Mouse (Mus musculus): ENCODE results near the gene Agbl5. TPM values are rescaled to one million over a fixed set of nuclear protein-coding genes. Genes with fewer than 3 reads are reported as not detected.

The Agbl5 gene
- polyA plus RNA-seq, 2 experiments = 27.7 to 61.9 TPM

- no peak for TF ChIP-seq POLR2A (IDR thresholded peaks at IDR 0.05; ENCODE audit: borderline replicate concordance, extremely low read depth, insufficient read depth, insufficient read length)
- 91% methylated on average over 6 of the region's 6 CpGs for whole genome bisulfite sequencing
- H3K4me2 ChIP-seq (replicated peaks; ENCODE audit: low read depth, low read length, severe bottlenecking) = no peak overlapping the region
- no peaks in the 10 kb centered on the region for H3K9me3 ChIP-seq (ENCODE audit: control insufficient read depth, low read length)
- H3K36me3 ChIP-seq (ENCODE audit: control insufficient read depth, insufficient read depth, low read length) = peaks cover 58% of the 10 kb centered on the region
- DNase-seq (ENCODE audit: low spot score) (no peak), ATAC-seq (ENCODE audit: low FRiP score, low read depth) (no peak)
- H3K27me3 ChIP-seq (ENCODE audit: control insufficient read depth, insufficient read depth, low read length) = no peaks in the 10 kb centered on the region
- no peak overlapping the region for H3K27ac ChIP-seq (replicated peaks; ENCODE audit: low read depth, low read length)
- H3K4me1 ChIP-seq (ENCODE audit: control insufficient read depth, insufficient read depth, low read length) = peaks cover 21% of the 10 kb centered on the region
- no peak overlapping the region for H3K4me3 ChIP-seq (replicated peaks; ENCODE audit: low read length)
- H3K9ac ChIP-seq (ENCODE audit: low read depth, low read length, severe bottlenecking) = no peak overlapping the region
Observed at GRCm38 (mm10) chr5:30955751-30956150, 67.3 kb downstream of the Agbl5 start.

Other genes with a start within 250 kb of the Agbl5 start
- 35.4 and 53.6 TPM in 2 replicates for gene Slc35f6, start 240.8 kb upstream of the Agbl5 start, polyA plus RNA-seq (2012; rRNA removed)
- 28.2 and 32.0 TPM in 2 replicates for gene Slc35f6, start 240.8 kb upstream of the Agbl5 start, polyA plus RNA-seq (2014; fragmentation: Nextera tagmentation; extraction: Ambion mirVana)
- 206 and 228 TPM in 2 replicates for gene Cenpa, start 221.9 kb upstream of the Agbl5 start, polyA plus RNA-seq (2012; rRNA removed)
- gene Cenpa, start 221.9 kb upstream of the Agbl5 start, polyA plus RNA-seq (2014; fragmentation: Nextera tagmentation; extraction: Ambion mirVana) = 272 and 276 TPM in 2 replicates
- gene Dpysl5, start 177.1 kb upstream of the Agbl5 start, polyA plus RNA-seq (2012; rRNA removed) = 9.2 and 9.9 TPM in 2 replicates
- gene Dpysl5, start 177.1 kb upstream of the Agbl5 start, polyA plus RNA-seq (2014; fragmentation: Nextera tagmentation; extraction: Ambion mirVana) = 4.6 and 5.8 TPM in 2 replicates
- gene Mapre3, start 74.1 kb upstream of the Agbl5 start, polyA plus RNA-seq (2012; rRNA removed) = 64.7 and 76.0 TPM in 2 replicates
- gene Mapre3, start 74.1 kb upstream of the Agbl5 start, polyA plus RNA-seq (2014; fragmentation: Nextera tagmentation; extraction: Ambion mirVana) = 28.2 and 30.0 TPM in 2 replicates
- 115 and 152 TPM in 2 replicates for gene Tmem214, start 20.7 kb upstream of the Agbl5 start, polyA plus RNA-seq (2012; rRNA removed)
- gene Tmem214, start 20.7 kb upstream of the Agbl5 start, polyA plus RNA-seq (2014; fragmentation: Nextera tagmentation; extraction: Ambion mirVana) = 80.7 and 81.8 TPM in 2 replicates
- 364 and 388 TPM in 2 replicates for gene Ost4, start 19.1 kb downstream of the Agbl5 start, polyA plus RNA-seq (2012; rRNA removed)
- 502 and 567 TPM in 2 replicates for gene Ost4, start 19.1 kb downstream of the Agbl5 start, polyA plus RNA-seq (2014; fragmentation: Nextera tagmentation; extraction: Ambion mirVana)
- 222 and 268 TPM in 2 replicates for gene Emilin1, start 24.7 kb downstream of the Agbl5 start, polyA plus RNA-seq (2012; rRNA removed)
- 191 and 204 TPM in 2 replicates for gene Emilin1, start 24.7 kb downstream of the Agbl5 start, polyA plus RNA-seq (2014; fragmentation: Nextera tagmentation; extraction: Ambion mirVana)
- gene Khk, start 32.7 kb downstream of the Agbl5 start, polyA plus RNA-seq (2012; rRNA removed) = 29.5 and 37.8 TPM in 2 replicates
- gene Khk, start 32.7 kb downstream of the Agbl5 start, polyA plus RNA-seq (2014; fragmentation: Nextera tagmentation; extraction: Ambion mirVana) = 29.7 and 31.3 TPM in 2 replicates
- gene Cgref1, start 56.9 kb downstream of the Agbl5 start, polyA plus RNA-seq (2012; rRNA removed) = 19.8 and 21.5 TPM in 2 replicates
- 15.1 and 20.9 TPM in 2 replicates for gene Cgref1, start 56.9 kb downstream of the Agbl5 start, polyA plus RNA-seq (2014; fragmentation: Nextera tagmentation; extraction: Ambion mirVana)
- 259 and 349 TPM in 2 replicates for gene Preb, start 71.7 kb downstream of the Agbl5 start, polyA plus RNA-seq (2012; rRNA removed)
- 91.1 and 98.9 TPM in 2 replicates for gene Preb, start 71.7 kb downstream of the Agbl5 start, polyA plus RNA-seq (2014; fragmentation: Nextera tagmentation; extraction: Ambion mirVana)
- gene Tcf23, start 80.0 kb downstream of the Agbl5 start, polyA plus RNA-seq (2012; rRNA removed) = 0.05 TPM in 1 of 2 replicates, not detected in the other
- gene Tcf23, start 80.0 kb downstream of the Agbl5 start, polyA plus RNA-seq (2014; fragmentation: Nextera tagmentation; extraction: Ambion mirVana) = not detected in 2 replicates
- 134 and 151 TPM in 2 replicates for gene Atraid, start 159.6 kb downstream of the Agbl5 start, polyA plus RNA-seq (2012; rRNA removed)
- gene Atraid, start 159.6 kb downstream of the Agbl5 start, polyA plus RNA-seq (2014; fragmentation: Nextera tagmentation; extraction: Ambion mirVana) = 190 and 200 TPM in 2 replicates
- 25.3 and 33.9 TPM in 2 replicates for gene Slc5a6, start 160.2 kb downstream of the Agbl5 start, polyA plus RNA-seq (2012; rRNA removed)
- gene Slc5a6, start 160.2 kb downstream of the Agbl5 start, polyA plus RNA-seq (2014; fragmentation: Nextera tagmentation; extraction: Ambion mirVana) = 11.0 and 11.4 TPM in 2 replicates
- 49.1 and 62.5 TPM in 2 replicates for gene Cad, start 166.1 kb downstream of the Agbl5 start, polyA plus RNA-seq (2012; rRNA removed)
- gene Cad, start 166.1 kb downstream of the Agbl5 start, polyA plus RNA-seq (2014; fragmentation: Nextera tagmentation; extraction: Ambion mirVana) = 28.3 and 29.4 TPM in 2 replicates
- gene Dnajc5g, start 217.6 kb downstream of the Agbl5 start, polyA plus RNA-seq (2012; rRNA removed) = not detected in 2 replicates
- gene Dnajc5g, start 217.6 kb downstream of the Agbl5 start, polyA plus RNA-seq (2014; fragmentation: Nextera tagmentation; extraction: Ambion mirVana) = not detected in 2 replicates
- 0.82 and 0.86 TPM in 2 replicates for gene Slc30a3, start 219.5 kb downstream of the Agbl5 start, polyA plus RNA-seq (2012; rRNA removed)
- gene Slc30a3, start 219.5 kb downstream of the Agbl5 start, polyA plus RNA-seq (2014; fragmentation: Nextera tagmentation; extraction: Ambion mirVana) = 0.53 and 0.91 TPM in 2 replicates
- gene Trim54, start 228.0 kb downstream of the Agbl5 start, polyA plus RNA-seq (2012; rRNA removed) = 8.1 and 8.7 TPM in 2 replicates
- 4.9 and 6.2 TPM in 2 replicates for gene Trim54, start 228.0 kb downstream of the Agbl5 start, polyA plus RNA-seq (2014; fragmentation: Nextera tagmentation; extraction: Ambion mirVana)

Data from limb, embryonic 14.5 days (tissue).